Mouse (Mus musculus) monocyte, adult 5-6 weeks (primary cell): ENCODE data around the gene Btg2. TPM values are rescaled to one million over a fixed set of nuclear protein-coding genes. Genes with fewer than 3 reads are reported as not detected.

ENCODE experiments used
- ATAC-seq: fragments of 153-309, 156-312 bp; replicated peaks from 2 replicates; pipeline ENCODE4 v1.8.0; 2017; ENCODE audit warnings: mild to moderate bottlenecking; ENCODE audit not compliant: low TSS enrichment, insufficient number of reproducible peaks, severe bottlenecking, poor library complexity, low FRiP score
- total RNA-seq: library from RNA; stranded (forward); fragments of 200-1000, 200-491, 200-594 nt; gene quantifications from 3 replicates; pipeline ENCODE4 v1.2.3, GENCODE M21; 2017

Btg2 gene
- total RNA-seq, 1 experiment from 2014 or later, result 430 TPM

GRCm38 (mm10) chr1:134082987-134083516 lies 4.1 kb upstream of the Btg2 start:
- no peak for ATAC-seq

- ATAC-seq, result no peak
Measured at GRCm38 (mm10) chr1:134080881-134081450, 2.0 kb upstream of the Btg2 start.

- ATAC-seq, result no peak
Measured at GRCm38 (mm10) chr1:134080406-134080805, 1.5 kb upstream of the Btg2 start.

- no peak for ATAC-seq
Measured at GRCm38 (mm10) chr1:134079477-134080163, 700 bp upstream of the Btg2 start.

GRCm38 (mm10) chr1:134078061-134078795 lies 692 bp downstream of the Btg2 start:
- peak; percentile 10; the same call in 1 of the 2 replicates for ATAC-seq

- peak; percentile 9; the same call in 1 of the 2 replicates for ATAC-seq
Measured at GRCm38 (mm10) chr1:134077389-134078060, 1.4 kb downstream of the Btg2 start.

DNA sequence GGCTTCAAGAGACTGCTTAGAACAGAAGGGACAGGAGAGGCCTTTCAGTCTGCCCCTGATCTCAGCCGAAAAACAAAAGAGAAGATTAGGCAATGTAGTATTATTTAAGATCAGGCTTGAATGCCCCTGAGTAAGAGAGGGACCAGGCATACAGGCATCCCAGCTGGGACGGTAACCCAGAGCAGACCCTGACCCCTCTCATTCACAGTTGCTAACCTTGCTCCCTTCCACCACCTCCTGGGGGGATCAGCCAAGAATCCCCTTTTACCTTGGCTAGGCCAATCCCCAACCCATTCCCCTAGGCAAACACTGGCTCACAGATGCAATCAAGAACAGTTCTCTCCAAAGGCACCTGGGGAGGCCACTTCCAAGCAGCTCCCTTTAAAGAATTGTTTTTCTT lies 2.1 kb downstream of the Btg2 start:
- no peak for ATAC-seq

DNA sequence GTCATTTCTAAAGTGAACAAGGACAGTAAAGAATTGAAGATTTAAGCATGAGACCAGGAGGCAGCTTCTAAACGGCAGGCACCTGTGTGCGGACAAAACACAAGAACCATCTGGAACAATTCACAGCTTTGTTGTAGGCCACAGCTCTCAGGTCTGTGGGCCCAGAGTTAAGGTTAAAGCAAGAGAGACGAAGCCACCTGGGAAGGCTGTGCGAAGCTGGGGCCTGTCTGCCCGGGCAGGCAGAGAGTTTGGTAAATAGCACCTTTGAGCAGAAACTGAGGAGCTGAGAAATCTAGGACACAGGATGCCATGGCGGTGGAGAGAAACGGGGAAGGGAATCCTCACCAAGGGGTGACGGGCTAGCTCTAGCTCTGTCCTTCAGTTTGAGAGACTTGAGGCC lies 3.4 kb downstream of the Btg2 start:
- no peak for ATAC-seq

- no peak for ATAC-seq
Measured at GRCm38 (mm10) chr1:134074606-134075005, 4.3 kb downstream of the Btg2 start.

GRCm38 (mm10) chr1:134074184-134074583 lies 4.7 kb downstream of the Btg2 start:
- ATAC-seq, result no peak

DNA sequence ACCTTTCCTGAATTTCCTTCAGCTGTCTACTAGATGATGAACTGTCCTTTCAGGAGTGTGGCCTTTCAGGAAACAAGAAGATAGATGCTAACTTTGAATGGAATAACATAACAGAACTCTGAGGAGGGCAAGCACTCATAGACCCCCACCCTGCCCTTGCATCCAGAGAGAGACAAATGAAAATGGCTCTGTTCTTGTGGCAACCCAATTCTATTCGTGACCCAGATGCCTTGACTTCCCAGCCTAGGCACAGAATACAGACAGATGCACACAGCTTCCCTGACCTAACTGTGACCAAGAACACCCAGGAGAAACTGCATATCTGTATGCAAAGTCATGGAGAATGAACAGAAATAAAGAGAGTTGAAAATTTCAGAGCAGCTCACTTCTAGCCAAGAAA lies 5.3 kb downstream of the Btg2 start:
- no peak for ATAC-seq

DNA sequence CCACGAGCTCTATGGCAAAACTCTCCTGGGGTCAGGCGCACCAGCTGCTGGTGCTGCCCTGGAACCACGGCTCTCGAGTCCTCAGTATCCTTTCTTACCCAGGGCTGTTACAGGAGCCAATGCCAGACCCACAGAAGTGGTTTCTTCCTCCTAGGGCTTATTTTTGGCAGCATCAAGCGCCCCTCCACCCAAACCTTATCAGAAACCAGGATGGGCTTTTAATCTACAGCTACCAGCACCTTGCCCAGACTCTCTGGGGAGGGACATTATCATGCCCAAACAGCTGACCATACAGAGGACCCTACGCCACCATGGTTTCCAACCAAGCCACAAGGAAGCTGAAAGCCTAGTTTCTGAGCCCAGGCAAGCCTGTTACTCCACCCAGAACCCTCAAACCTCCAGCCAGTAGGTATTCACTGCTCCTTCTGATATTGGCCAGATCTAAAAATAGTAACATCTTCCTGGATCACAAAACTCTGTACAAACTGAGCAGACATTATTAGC lies 5.8 kb downstream of the Btg2 start:
- ATAC-seq, result no peak

- no peak for ATAC-seq
Measured at GRCm38 (mm10) chr1:134071411-134072018, 7.4 kb downstream of the Btg2 start.

DNA sequence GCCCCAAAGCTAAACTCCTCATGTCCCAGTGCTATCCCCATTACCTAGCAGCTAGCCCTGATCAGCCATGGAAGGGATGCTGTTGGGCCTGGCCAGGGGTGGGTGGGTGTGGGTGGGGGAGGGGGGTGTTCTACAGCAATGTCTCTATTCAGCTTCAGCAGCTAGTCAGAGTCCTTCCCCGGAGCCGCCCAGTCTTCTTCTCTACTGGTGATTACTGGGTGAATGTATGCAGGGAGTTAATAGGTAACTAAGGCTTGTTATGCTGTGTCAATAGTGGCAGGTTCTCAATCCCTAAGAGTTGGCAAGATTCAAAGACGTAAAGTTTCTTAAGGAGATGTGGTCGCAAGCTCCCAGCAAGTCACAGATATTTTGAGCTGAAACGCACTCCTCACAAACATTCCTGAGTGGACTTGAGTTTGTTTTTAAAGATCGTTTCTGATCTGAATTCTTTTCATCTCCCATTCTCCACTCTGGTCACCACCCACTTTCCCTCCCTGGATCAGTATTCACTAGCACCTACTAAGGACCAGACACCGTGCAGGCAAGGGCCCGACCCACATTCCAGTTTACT lies 8.7 kb downstream of the Btg2 start:
- no peak for ATAC-seq

DNA sequence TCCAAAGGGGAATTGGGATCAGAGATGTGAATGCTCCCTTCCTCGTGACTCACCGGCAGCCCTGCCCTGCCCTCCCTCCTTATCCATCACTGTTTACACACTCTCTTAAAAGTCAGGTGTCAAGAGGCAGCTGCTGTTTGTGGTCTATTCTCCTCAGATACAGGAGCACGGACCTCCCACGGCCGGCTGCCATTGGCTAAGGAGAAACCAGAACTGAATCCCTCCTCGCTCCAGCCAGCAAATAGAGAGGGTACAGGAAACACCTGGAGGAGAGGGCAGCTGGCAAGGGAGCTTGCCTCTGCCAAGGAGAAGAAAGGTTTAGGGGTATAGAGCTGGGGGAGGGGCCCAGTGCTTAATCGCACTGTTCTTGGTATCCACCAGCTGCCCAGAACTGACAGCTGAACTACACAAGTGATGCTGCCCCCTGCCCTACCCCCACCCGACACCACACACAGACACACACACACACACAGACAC lies 11.7 kb downstream of the Btg2 start:
- no peak for ATAC-seq

GRCm38 (mm10) chr1:134066554-134066953 lies 12.4 kb downstream of the Btg2 start:
- no peak for ATAC-seq

DNA sequence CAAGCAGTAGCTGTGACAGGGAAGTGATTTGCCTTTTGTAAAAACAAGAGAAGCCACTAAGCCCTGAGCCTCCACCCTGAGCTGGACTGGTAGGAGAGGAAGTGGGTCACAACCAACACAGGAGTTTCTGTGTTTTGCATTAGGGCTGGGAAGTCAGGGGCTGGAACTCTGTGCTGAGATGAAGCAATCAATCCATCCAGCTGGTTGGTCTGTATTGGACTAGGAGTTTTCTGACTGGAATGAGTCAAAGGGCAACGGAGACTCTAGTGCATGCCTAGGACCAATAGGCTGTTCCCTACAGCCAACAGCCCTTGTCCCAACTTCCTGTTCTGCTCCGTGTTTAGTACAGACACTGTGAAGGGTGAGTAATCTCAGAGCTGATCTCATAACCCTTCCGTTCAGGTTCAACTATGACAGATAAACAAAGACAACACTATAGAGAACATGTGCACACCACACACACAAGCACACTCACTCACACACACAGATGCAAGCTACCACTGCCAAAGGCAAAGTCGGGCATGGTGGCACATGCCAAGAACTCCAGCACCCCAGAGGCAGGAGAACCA lies 13.6 kb downstream of the Btg2 start:
- ATAC-seq, result peak; percentile 60

- ATAC-seq, result no peak
Measured at GRCm38 (mm10) chr1:134064296-134064831, 14.6 kb downstream of the Btg2 start.
